Mouse (Mus musculus) lung, embryonic 14.5 days (tissue): Measurements from ENCODE around the gene Rasgef1b. TPM values are rescaled to one million over a fixed set of nuclear protein-coding genes. Genes with fewer than 3 reads are reported as not detected.

ENCODE experiments used
- ATAC-seq: fragments of 200-750 bp; cut with Nextera tagmentation; 2 replicates; pipeline ENCODE4 v1.8.0; 2017; ENCODE audit warnings: mild to moderate bottlenecking, moderate TSS enrichment, moderate library complexity; ENCODE audit not compliant: insufficient read depth
- DNase-seq: peaks from one replicate; pipeline ENCODE4 v3.0.0-alpha.2; 2015
- H3K27ac ChIP-seq: fragments of 300-500 bp; sonication (generic); 2 replicates; pipeline ENCODE4 v1.5.1; 2014; ENCODE audit warnings: low read depth, mild to moderate bottlenecking, moderate library complexity
- H3K27me3 ChIP-seq: fragments of 300-500 bp; sonication (generic); 2 replicates; pipeline ENCODE4 v1.6.1; 2014; ENCODE audit warnings: low read length, control low read depth; ENCODE audit not compliant: insufficient read depth
- H3K36me3 ChIP-seq: fragments of 300-500 bp; sonication (generic); 2 replicates; pipeline ENCODE4 v1.6.1; 2014; ENCODE audit warnings: control low read depth; ENCODE audit not compliant: insufficient read depth
- H3K4me1 ChIP-seq: fragments of 300-500 bp; sonication (generic); 2 replicates; pipeline ENCODE4 v1.6.1; 2014; ENCODE audit warnings: antibody characterized with exemption, control low read depth; ENCODE audit not compliant: insufficient read depth
- H3K4me2 ChIP-seq: fragments of 300-500 bp; sonication (generic); 2 replicates; pipeline ENCODE4 v1.6.1; 2014; ENCODE audit warnings: mild to moderate bottlenecking
- H3K4me3 ChIP-seq: fragments of 300-500 bp; sonication (generic); 2 replicates; pipeline ENCODE4 v1.5.1; 2014; ENCODE audit warnings: low read depth, low read length
- H3K9ac ChIP-seq: fragments of 300-500 bp; sonication (generic); 2 replicates; pipeline ENCODE4 v1.6.1; 2014
- H3K9me3 ChIP-seq: fragments of 300-500 bp; sonication (generic); 2 replicates; pipeline ENCODE4 v1.6.1; 2016; ENCODE audit warnings: low read depth, low read length, control low read depth
- CTCF ChIP-seq: IDR thresholded peaks from 2 replicates; pipeline ENCODE4 v1.5.1; 2016; ENCODE audit warnings: antibody characterized with exemption, low read depth
- WGBS: fragments of 180-500 bp; shearing (Covaris S2); extraction: QIAGEN DNeasy Blood & Tissue Kit; methylation state at CpG from one replicate; pipeline ENCODE4 v1.1.7; 2014; 5-methylcytosine and 5-hydroxymethylcytosine counted together
- polyA plus RNA-seq: library from polyadenylated mRNA; unstranded; fragments of >200 nt; fragmentation: Nextera tagmentation; extraction: Ambion mirVana; gene quantifications from 2 replicates; pipeline ENCODE4 v1.2.1, GENCODE M21; 2014

The Rasgef1b gene
- 15.9 and 17.5 TPM in 2 replicates for polyA plus RNA-seq

DNA sequence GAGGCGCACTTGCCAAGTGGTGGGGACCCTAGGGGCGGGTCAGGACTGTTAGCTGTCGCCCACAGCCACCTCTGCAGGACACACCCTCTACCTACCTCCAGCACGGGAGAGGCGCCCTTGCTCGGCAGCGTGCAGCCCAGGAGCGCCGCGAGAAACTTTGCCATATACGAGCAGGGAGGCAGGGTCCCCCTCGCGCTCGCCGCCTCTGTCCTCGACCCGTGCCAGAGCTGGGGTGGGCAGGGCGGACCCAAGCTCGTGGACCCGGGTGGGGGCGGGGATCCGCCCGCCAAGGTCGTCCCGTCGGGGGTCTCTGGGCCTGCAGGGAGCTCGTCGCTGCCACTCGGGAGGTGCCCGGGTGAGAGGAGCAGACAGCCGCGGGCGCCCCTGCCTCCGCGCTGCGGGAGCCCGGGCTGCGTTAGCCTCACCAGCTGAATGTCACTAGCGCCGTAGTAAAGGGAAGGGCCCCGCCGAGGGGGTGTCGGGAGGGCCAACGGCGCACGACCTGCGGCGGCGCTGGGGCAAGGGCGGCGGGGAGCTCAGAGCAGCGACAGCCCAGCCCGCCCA lies at the start of gene Rasgef1b:
TSS of gene Rasgef1b (minus strand) at position 417 of the 564 bp plus-strand sequence.
- Histone ChIP-seq H3K9ac (peak within 1 kb of the TSS; percentile 57), H3K4me3 (peak within 1 kb of the TSS; percentile 69), H3K27ac (peak within 1 kb of the TSS; percentile 30; the same call in 1 of the 2 replicates), H3K4me2 (peak within 1 kb of the TSS; percentile 98), H3K9me3 (no peaks in the 10 kb centered on the region), H3K36me3 (no peaks in the 10 kb centered on the region), H3K27me3 (peaks cover 10% of the 10 kb centered on the region; the same call in 1 of the 2 replicates), H3K4me1 (peaks cover 4% of the 10 kb centered on the region; the same call in 1 of the 2 replicates)
- ATAC-seq (peak; percentile 92), DNase-seq (peak; percentile 94)
- WGBS: under 1% methylated on average over 49 of the region's 53 CpGs
- no peak for TF ChIP-seq CTCF

DNA sequence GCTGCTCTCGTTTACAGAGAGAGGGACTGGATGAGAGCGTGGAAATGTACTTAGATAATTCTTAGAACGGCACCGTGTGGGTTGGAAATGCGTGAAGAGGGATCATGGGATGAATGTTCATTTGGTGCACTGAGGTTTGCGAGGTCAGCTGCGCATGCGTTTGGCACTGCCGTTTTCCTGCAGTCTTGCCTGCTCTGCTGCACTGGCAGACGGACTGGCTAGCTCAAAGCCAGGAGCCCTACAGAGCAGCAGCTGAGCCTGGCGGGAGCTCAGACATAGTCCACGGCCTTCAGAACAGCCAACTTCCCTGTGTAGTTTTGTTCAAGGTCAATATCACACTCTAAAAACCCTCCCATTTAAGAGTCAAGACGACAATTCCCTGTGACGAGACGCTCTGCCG lies 46.5 kb upstream of the Rasgef1b start:
- WGBS: 68% methylated on average over 16 of the region's 16 CpGs

DNA sequence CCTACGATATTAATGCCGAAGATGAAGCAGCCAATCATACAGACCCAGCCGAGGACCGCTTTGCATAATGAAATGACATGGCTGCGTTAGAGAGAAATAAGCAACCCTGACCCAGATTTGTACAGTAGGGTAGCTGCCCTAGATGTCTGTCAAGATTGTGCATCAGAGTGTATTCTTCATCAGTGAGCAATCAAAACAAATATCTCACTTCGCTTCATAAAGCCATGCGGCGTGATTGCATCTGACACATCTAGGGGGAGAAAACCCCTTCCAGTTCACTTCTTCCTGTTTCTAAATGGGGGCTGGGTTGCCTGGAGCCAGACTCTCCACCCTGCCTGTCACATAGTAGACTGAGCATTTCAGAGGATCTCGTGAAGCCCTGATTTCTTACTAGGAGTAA lies 44.4 kb upstream of the Rasgef1b start:
- Histone ChIP-seq H3K4me3 (no peak overlapping the region), H3K4me1 (no peaks in the 10 kb centered on the region), H3K9me3 (no peaks in the 10 kb centered on the region), H3K9ac (no peak overlapping the region), H3K27ac (no peak overlapping the region), H3K27me3 (no peaks in the 10 kb centered on the region), H3K4me2 (no peak overlapping the region), H3K36me3 (no peaks in the 10 kb centered on the region)
- DNase-seq (no peak), ATAC-seq (no peak)
- TF ChIP-seq CTCF: no peak
- WGBS: 69% methylated on average over 9 of the region's 9 CpGs

More for the DNA sequence above, 46.5 kb upstream of the Rasgef1b start:
- TF ChIP-seq CTCF: no peak
- DNase-seq: no peak
- no peak for ATAC-seq
- Histone ChIP-seq H3K36me3 (no peaks in the 10 kb centered on the region), H3K4me3 (no peak overlapping the region), H3K4me2 (no peak overlapping the region), H3K4me1 (no peaks in the 10 kb centered on the region), H3K9ac (no peak overlapping the region), H3K27ac (no peak overlapping the region), H3K9me3 (no peaks in the 10 kb centered on the region), H3K27me3 (no peaks in the 10 kb centered on the region)

DNA sequence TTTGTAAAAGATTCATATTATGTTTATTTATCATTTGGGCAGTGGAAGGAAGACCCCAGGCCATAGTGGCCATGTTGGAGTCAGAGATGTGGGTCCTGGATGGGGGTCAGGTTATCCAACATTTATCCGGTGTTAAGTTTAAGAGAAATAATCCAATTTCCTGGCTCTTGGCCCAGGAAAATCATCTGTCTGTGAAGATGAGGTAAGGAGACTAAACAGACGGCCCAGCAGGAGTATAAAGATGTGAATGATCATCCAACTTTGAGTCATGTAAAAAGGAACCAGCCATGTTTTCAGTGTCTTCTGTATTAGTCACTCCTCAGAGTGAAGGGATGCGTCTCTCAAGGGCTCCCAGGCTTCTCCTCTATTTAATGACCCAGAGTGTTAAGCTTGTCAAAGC lies 35.4 kb upstream of the Rasgef1b start:
- H3K4me2 ChIP-seq: no peak overlapping the region
- H3K4me1 ChIP-seq: no peaks in the 10 kb centered on the region
- no peak for TF ChIP-seq CTCF
- no peaks in the 10 kb centered on the region for H3K36me3 ChIP-seq
- no peak overlapping the region for H3K9ac ChIP-seq
- DNase-seq: no peak
- no peaks in the 10 kb centered on the region for H3K27me3 ChIP-seq
- H3K9me3 ChIP-seq: no peaks in the 10 kb centered on the region
- 60% methylated on average over 3 of the region's 3 CpGs for WGBS
- no peak overlapping the region for H3K27ac ChIP-seq
- no peak overlapping the region for H3K4me3 ChIP-seq
- no peak for ATAC-seq

DNA sequence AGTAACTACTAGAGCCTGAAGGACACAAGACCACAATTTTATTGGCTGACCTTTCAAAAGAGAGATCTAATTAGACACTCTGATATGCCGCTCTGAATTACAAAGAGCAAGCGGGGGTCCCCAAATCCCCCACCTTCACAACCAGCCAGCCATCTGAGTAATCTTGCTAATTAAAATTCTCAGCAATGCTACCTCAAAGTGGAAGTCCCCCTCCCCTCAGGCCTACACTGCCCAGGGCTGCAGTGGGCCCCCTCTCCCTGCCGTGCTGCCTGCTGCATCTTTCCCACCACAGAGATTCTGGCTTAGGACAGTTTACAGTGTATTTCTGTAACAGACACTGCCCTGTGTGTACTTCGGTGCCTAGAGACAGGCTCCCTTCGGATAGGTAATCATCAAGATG lies 30.0 kb upstream of the Rasgef1b start:
- TF ChIP-seq CTCF: no peak
- H3K9me3 ChIP-seq: no peaks in the 10 kb centered on the region
- no peak for DNase-seq
- no peaks in the 10 kb centered on the region for H3K36me3 ChIP-seq
- no peak overlapping the region for H3K4me3 ChIP-seq
- H3K9ac ChIP-seq: no peak overlapping the region
- no peak for ATAC-seq
- WGBS: 71% methylated on average over 5 of the region's 5 CpGs
- H3K27ac ChIP-seq: no peak overlapping the region
- no peaks in the 10 kb centered on the region for H3K4me1 ChIP-seq
- no peak overlapping the region for H3K4me2 ChIP-seq
- H3K27me3 ChIP-seq: no peaks in the 10 kb centered on the region

DNA sequence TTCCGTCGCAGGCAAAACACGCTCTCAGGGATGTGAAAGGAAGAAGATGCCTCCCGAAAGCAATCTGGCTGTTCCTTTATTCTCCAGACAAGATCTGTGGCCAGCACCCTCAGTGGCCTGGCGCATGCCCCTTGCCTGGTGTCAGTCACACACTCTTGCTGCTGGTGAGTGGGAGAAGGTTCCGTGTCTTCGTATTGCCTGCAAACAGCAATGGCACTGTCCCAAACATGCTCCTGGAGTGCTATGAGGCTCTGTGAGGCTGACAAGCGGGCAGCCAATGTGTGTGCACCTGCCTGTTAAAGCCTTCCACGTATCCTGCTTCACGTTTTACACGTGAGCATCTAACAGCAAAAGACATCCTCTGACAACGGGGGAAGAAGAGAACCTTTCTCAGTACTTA lies 25.0 kb upstream of the Rasgef1b start:
- H3K9me3 ChIP-seq: no peaks in the 10 kb centered on the region
- H3K4me2 ChIP-seq: no peak overlapping the region
- no peak overlapping the region for H3K27ac ChIP-seq
- no peak overlapping the region for H3K9ac ChIP-seq
- H3K36me3 ChIP-seq: no peaks in the 10 kb centered on the region
- no peak overlapping the region for H3K4me3 ChIP-seq
- 0 out of 2 replicates have a peak, but pooled peaks cover 3% of the 10 kb centered on the region for H3K4me1 ChIP-seq
- TF ChIP-seq CTCF: no peak
- ATAC-seq (no peak), DNase-seq (no peak)
- H3K27me3 ChIP-seq: no peaks in the 10 kb centered on the region
- WGBS: 69% methylated on average over 12 of the region's 12 CpGs

DNA sequence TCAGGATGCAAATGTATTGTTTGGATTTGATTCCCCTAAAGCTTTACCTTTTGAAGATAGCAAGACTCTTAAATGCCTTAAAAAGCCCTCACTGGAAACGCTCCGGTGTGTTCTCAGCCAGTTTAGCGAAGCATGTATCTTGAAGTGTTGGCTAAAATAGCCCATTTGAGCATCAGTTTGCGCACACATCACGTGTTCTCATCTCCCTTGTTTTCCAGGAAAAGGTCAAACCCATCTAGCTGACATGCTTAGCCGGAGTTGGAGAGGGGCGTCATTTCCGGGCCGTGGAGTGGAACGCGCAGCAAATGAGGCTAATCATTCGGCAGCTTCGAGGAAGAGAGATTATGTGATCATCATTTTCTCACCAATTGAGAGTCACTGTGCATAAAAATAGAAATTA lies 24.5 kb upstream of the Rasgef1b start:
- no peaks in the 10 kb centered on the region for H3K9me3 ChIP-seq
- ATAC-seq (no peak), DNase-seq (no peak)
- H3K4me2 ChIP-seq: no peak overlapping the region
- H3K4me1 ChIP-seq: 0 out of 2 replicates have a peak, but pooled peaks cover 3% of the 10 kb centered on the region
- H3K27me3 ChIP-seq: no peaks in the 10 kb centered on the region
- H3K9ac ChIP-seq: no peak overlapping the region
- no peak overlapping the region for H3K4me3 ChIP-seq
- H3K36me3 ChIP-seq: no peaks in the 10 kb centered on the region
- WGBS: 52% methylated on average over 13 of the region's 13 CpGs
- H3K27ac ChIP-seq: no peak overlapping the region
- TF ChIP-seq CTCF: no peak
